Comparison of ENCODE assay signal across 15 mouse cellular contexts in genomic region chr6:124471121-124471520, GRCm38 (mm10). TPM values are rescaled to one million over a fixed set of nuclear protein-coding genes. Genes with fewer than 3 reads are reported as not detected.
DNase-seq lines count a peak whose midpoint lies in the region; ATAC-seq lines count a peak whose summit lies in the region.
"Had no signal": no experiment of that assay in that cellular context is flagged by ENCODE, and none has a peak within 500 bp of the region (broad histone marks: within the 10 kb centered on the region; RNA-seq: fewer than 3 reads in every experiment).

No protein-coding gene starts in this region.

- H3K27me3 ChIP-seq in liver, embryonic 16.5 days (ENCODE audit: control insufficient read depth, insufficient read depth, low read depth, low read length) = no peaks in the 10 kb centered on the region
- H3K27me3 ChIP-seq: forebrain, embryonic 13.5 days had no signal

- no peak for ATAC-seq in liver, embryonic 16.5 days (ENCODE audit: low read depth)
- ATAC-seq in megakaryocyte progenitor cell, adult 5-6 weeks (replicated peaks; ENCODE audit: poor library complexity) = no peak
- ATAC-seq: forebrain, embryonic 13.5 days; forebrain, postnatal 0 days had no signal

- peak overlapping the region; percentile 35 for H3K27ac ChIP-seq in liver, embryonic 16.5 days (ENCODE audit: low read length)
- H3K27ac ChIP-seq: embryonic facial prominence, embryonic 10.5 days; forebrain, embryonic 13.5 days; hindbrain, embryonic 10.5 days; hindbrain, embryonic 14.5 days had no signal

- no peak overlapping the region for H3K4me2 ChIP-seq in liver, embryonic 16.5 days (ENCODE audit: low read depth, low read length)
- H3K4me2 ChIP-seq: forebrain, embryonic 13.5 days; heart, embryonic 12.5 days; hindbrain, embryonic 14.5 days had no signal

- peak; percentile 64 for DNase-seq in adrenal gland, postnatal 36 days
- no peak for DNase-seq in adrenal gland, postnatal 10 days
- peak; percentile 55 for DNase-seq in ovary, adult 18-20 months (ENCODE audit: low spot score)
- no peak for DNase-seq in ovary, postnatal 14 days (ENCODE audit: low spot score)
- DNase-seq: cerebellum, adult 2 months; cerebellum, postnatal 10 days; forebrain, postnatal 0 days; gastrocnemius, postnatal 14 days had no signal

- 65% methylated on average over 3 of the region's 3 CpGs for WGBS in liver, embryonic 16.5 days (ENCODE audit: insufficient replicate concordance)

- no peak overlapping the region for H3K4me3 ChIP-seq in liver, embryonic 16.5 days (ENCODE audit: low read depth, low read length)
- H3K4me3 ChIP-seq: embryonic facial prominence, embryonic 10.5 days; forebrain, embryonic 13.5 days; heart, embryonic 12.5 days; hindbrain, embryonic 10.5 days had no signal

- H3K9ac ChIP-seq in liver, embryonic 16.5 days (ENCODE audit: low read depth, low read length) = no peak overlapping the region
- H3K9ac ChIP-seq: forebrain, embryonic 13.5 days; forebrain, postnatal 0 days; heart, embryonic 12.5 days; hindbrain, embryonic 14.5 days had no signal

- no peaks in the 10 kb centered on the region for H3K36me3 ChIP-seq in liver, embryonic 16.5 days (ENCODE audit: control insufficient read depth, insufficient read depth)
- H3K36me3 ChIP-seq: embryonic facial prominence, embryonic 10.5 days; heart, embryonic 12.5 days; hindbrain, embryonic 10.5 days had no signal

- H3K9me3 ChIP-seq in liver, embryonic 16.5 days (replicated peaks; ENCODE audit: control insufficient read depth, low read length) = no peaks in the 10 kb centered on the region
- H3K9me3 ChIP-seq: embryonic facial prominence, embryonic 10.5 days; forebrain, embryonic 13.5 days; heart, embryonic 12.5 days; hindbrain, embryonic 10.5 days had no signal

- H3K4me1 ChIP-seq in liver, embryonic 16.5 days (ENCODE audit: control insufficient read depth, low read depth, low read length) = peaks cover 19% of the 10 kb centered on the region
- H3K4me1 ChIP-seq: embryonic facial prominence, embryonic 10.5 days; forebrain, embryonic 13.5 days had no signal

RNA-seq across cellular contexts. Expression of gene Clstn3, which starts 6.5 kb away (rescaled TPM):
- total RNA-seq in adrenal gland, postnatal 36 days (2021) = 10 to 100 TPM; 54.9 to 78.2 TPM
- 10 to 100 TPM; 78.7 to 79.4 TPM for total RNA-seq in adrenal gland, postnatal 10 days (2021)
- polyA plus RNA-seq in liver, embryonic 16.5 days (2015; fragmentation: Nextera tagmentation; extraction: Ambion mirVana) = 4.9 and 5.1 TPM in 2 replicates
- total RNA-seq in megakaryocyte progenitor cell, adult 5-6 weeks (2015) = 5.1 and 8.7 TPM in 2 replicates
- 6.8 and 10.4 TPM in 2 replicates for total RNA-seq in megakaryocyte progenitor cell, adult 5-6 weeks (2017)

RNA-seq across cellular contexts. Expression of gene C1rl, which starts 21.8 kb away (rescaled TPM):
- 10 to 100 TPM; 11.8 to 15.5 TPM for total RNA-seq in adrenal gland, postnatal 36 days (2021)
- 10 to 100 TPM; 16.0 to 21.7 TPM for total RNA-seq in adrenal gland, postnatal 10 days (2021)
- 14.1 and 15.8 TPM in 2 replicates for polyA plus RNA-seq in liver, embryonic 16.5 days (2015; fragmentation: Nextera tagmentation; extraction: Ambion mirVana)
- total RNA-seq in megakaryocyte progenitor cell, adult 5-6 weeks (2015) = 3.3 and 3.5 TPM in 2 replicates
- 5.6 and 6.8 TPM in 2 replicates for total RNA-seq in megakaryocyte progenitor cell, adult 5-6 weeks (2017)

RNA-seq across cellular contexts. Expression of gene C1ra, which starts 41.1 kb away (rescaled TPM):
- 10 to 100 TPM; 38.7 to 52.4 TPM for total RNA-seq in adrenal gland, postnatal 36 days (2021)
- 10 to 100 TPM; 40.4 to 51.1 TPM for total RNA-seq in adrenal gland, postnatal 10 days (2021)
- 26.7 and 30.1 TPM in 2 replicates for polyA plus RNA-seq in liver, embryonic 16.5 days (2015; fragmentation: Nextera tagmentation; extraction: Ambion mirVana)
- total RNA-seq in megakaryocyte progenitor cell, adult 5-6 weeks (2015) = 2.8 and 3.3 TPM in 2 replicates
- total RNA-seq in megakaryocyte progenitor cell, adult 5-6 weeks (2017) = 3.5 and 4.0 TPM in 2 replicates
- polyA plus RNA-seq: embryonic facial prominence, embryonic 10.5 days had no signal

RNA-seq across cellular contexts. Expression of gene Pex5, which starts 56.3 kb away (rescaled TPM):
- 10 to 100 TPM; 89.5 to 96.9 TPM for total RNA-seq in adrenal gland, postnatal 36 days (2021)
- 100 to 1,000 TPM in 1 of 2 experiments, 10 to 100 TPM in 1; 93.1 to 104 TPM for total RNA-seq in adrenal gland, postnatal 10 days (2021)
- 27.1 and 28.2 TPM in 2 replicates for polyA plus RNA-seq in liver, embryonic 16.5 days (2015; fragmentation: Nextera tagmentation; extraction: Ambion mirVana)
- total RNA-seq in megakaryocyte progenitor cell, adult 5-6 weeks (2015) = 15.5 and 20.7 TPM in 2 replicates
- total RNA-seq in megakaryocyte progenitor cell, adult 5-6 weeks (2017) = 18.9 and 20.6 TPM in 2 replicates

Comparison
In these comparisons a context has a peak if more than half of its experiments do, and no peak if none do; other contexts are left out.
1. DNase-seq: peak in adrenal gland, postnatal 36 days (2 of 2) and ovary, adult 18-20 months (single experiment); none in adrenal gland, postnatal 10 days (single experiment) and ovary, postnatal 14 days (single experiment).
2. RNA of gene Clstn3, which starts 6.5 kb away (total RNA-seq): 78.7 to 79.4 TPM in adrenal gland, postnatal 10 days and 54.9 to 78.2 TPM in adrenal gland, postnatal 36 days; 5.1 to 10.4 TPM in megakaryocyte progenitor cell, adult 5-6 weeks; every median in the first group is over 4 times any median in the second.
3. RNA of gene C1ra, which starts 41.1 kb away (total RNA-seq): 38.7 to 52.4 TPM in adrenal gland, postnatal 36 days and 40.4 to 51.1 TPM in adrenal gland, postnatal 10 days; 2.8 to 4.0 TPM in megakaryocyte progenitor cell, adult 5-6 weeks; every median in the first group is over 4 times any median in the second.